Mouse (Mus musculus) cortical plate, adult 2 months (tissue): ENCODE measurements around the gene Mettl4.

Source experiments
- CTCF ChIP-seq: fragments of 200-500 bp; IDR thresholded peaks from 2 replicates; pipeline ENCODE4 v1.5.1; 2011; ENCODE audit warnings: mild to moderate bottlenecking, control low read depth, low read length; ENCODE audit not compliant: insufficient read depth; ENCODE audit errors: extremely low read depth
- POLR2A ChIP-seq: fragments of 200-500 bp; IDR thresholded peaks from 2 replicates; pipeline ENCODE4 v1.6.1; 2011; ENCODE audit warnings: mild to moderate bottlenecking, low read length, control low read depth; ENCODE audit not compliant: insufficient read depth; ENCODE audit errors: extremely low read depth

GRCm38 (mm10) chr17:94764711-94765110 is 14.9 kb upstream of the Mettl4 start:
- TF ChIP-seq CTCF = no peak
- TF ChIP-seq POLR2A = no peak
